Mouse (Mus musculus): ENCODE data around the gene Cacnb2.

DNA sequence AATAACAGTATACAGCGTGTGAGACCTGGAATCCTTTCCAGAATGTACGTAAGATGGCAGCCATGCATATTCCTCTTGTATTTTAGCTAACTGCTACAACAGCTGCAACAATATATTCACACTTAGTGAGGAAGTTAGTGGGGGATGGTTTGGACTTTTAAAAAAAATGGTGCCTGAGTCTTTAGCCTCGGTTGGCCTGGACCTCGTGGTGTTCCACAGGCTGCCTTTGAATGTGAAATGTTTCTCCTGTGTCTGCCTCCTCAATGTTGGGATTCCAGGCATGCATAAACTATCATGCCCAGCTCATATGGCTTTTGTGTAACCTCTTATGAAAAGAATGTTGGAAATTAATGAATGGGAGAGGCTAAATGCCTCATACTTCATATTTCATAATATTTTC lies 100.8 kb downstream of the Cacnb2 start:
- TF ChIP-seq CTCF (conservative IDR thresholded peaks at IDR 0.05; ENCODE audit: low read length) (no peak), POU5F1 (IDR thresholded peaks at IDR 0.05; ENCODE audit: borderline replicate concordance, low read length) (no peak), NANOG (IDR thresholded peaks at IDR 0.05; ENCODE audit: borderline replicate concordance, low read length) (no peak)

All from E14TG2a.4 (cell line).